Mouse (Mus musculus): ENCODE data around the gene Creb3. TPM values are rescaled to one million over a fixed set of nuclear protein-coding genes. Genes with fewer than 3 reads are reported as not detected.

Gene Creb3
- polyA plus RNA-seq, 1 experiment from 2014 or later, result 36.2 TPM

DNA sequence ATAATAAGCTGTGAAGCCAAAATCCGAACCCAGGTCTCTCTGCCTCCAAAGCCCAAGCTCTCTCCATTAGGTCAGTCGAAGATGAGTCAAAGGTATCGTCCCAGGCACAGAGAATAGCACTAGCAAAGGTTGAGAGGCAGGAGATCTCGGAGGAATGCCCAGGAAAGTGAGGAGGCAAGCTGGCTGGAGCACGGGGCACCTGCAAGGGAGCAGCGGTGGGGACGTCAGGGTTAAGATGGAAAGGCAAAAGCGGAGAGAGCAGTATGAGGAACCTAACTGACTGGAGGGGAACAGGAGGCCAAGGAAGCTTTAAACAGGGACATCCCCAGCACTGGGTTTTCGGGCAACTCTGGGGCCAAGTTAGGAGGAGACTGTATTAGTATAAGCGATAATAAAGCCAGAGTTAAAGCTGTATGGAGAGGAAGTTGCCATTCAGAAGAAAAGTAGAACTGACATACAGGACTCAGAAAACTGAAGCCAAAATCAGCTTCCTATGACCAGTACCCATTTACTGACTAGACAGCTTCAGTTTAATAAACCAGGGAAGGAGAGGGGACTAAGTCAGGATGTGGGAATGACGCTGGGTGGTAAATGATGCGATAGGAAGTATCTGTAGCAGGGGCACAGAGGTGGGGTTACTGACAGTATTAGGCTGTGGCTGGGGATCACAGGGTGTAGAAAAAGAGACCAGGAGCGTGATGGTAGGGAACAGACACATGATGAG lies 2.5 kb upstream of the Creb3 start:
- peak overlapping the region; percentile 99 for H3K27ac ChIP-seq (ENCODE audit: low read depth)
- H3K4me1 ChIP-seq (ENCODE audit: insufficient read depth), result peaks cover 49% of the 10 kb centered on the region
- H3K4me2 ChIP-seq (ENCODE audit: low read depth, low read length), result peak overlapping the region; percentile 95
- H3K4me3 ChIP-seq (ENCODE audit: low read depth, low read length), result peak overlapping the region; percentile 75
- DNase-seq (no peak), ATAC-seq (no peak)
- no peaks in the 10 kb centered on the region for H3K27me3 ChIP-seq (ENCODE audit: insufficient read depth, low read length)
- WGBS (ENCODE audit: insufficient replicate concordance), result 34% methylated on average over 13 of the region's 13 CpGs
- TF ChIP-seq CTCF (IDR thresholded peaks at IDR 0.05; ENCODE audit: low read depth), result no peak
- TF ChIP-seq EP300 (IDR thresholded peaks at IDR 0.05; ENCODE audit: low read depth), result no peak
- peaks cover 33% of the 10 kb centered on the region for H3K36me3 ChIP-seq (replicated peaks; ENCODE audit: insufficient read depth, low read length)
- H3K9ac ChIP-seq (replicated peaks), result peak overlapping the region; percentile 89
- H3K9me3 ChIP-seq (ENCODE audit: low read length), result no peaks in the 10 kb centered on the region

GRCm38 (mm10) chr4:43560243-43560611 lies 1.9 kb upstream of the Creb3 start:
- no peak for TF ChIP-seq CTCF (IDR thresholded peaks at IDR 0.05; ENCODE audit: low read depth)
- no peak for TF ChIP-seq EP300 (IDR thresholded peaks at IDR 0.05; ENCODE audit: low read depth)
- ATAC-seq (no peak), DNase-seq (peak; percentile 71)
- peak overlapping the region; percentile 89 for H3K9ac ChIP-seq (replicated peaks)
- peak overlapping the region; percentile 99 for H3K27ac ChIP-seq (ENCODE audit: low read depth)
- H3K4me1 ChIP-seq (ENCODE audit: insufficient read depth), result peaks cover 49% of the 10 kb centered on the region
- no peaks in the 10 kb centered on the region for H3K9me3 ChIP-seq (ENCODE audit: low read length)
- H3K36me3 ChIP-seq (replicated peaks; ENCODE audit: insufficient read depth, low read length), result peaks cover 32% of the 10 kb centered on the region
- 5% methylated on average over 6 of the region's 6 CpGs for WGBS (ENCODE audit: insufficient replicate concordance)
- no peaks in the 10 kb centered on the region for H3K27me3 ChIP-seq (ENCODE audit: insufficient read depth, low read length)
- peak overlapping the region; percentile 95 for H3K4me2 ChIP-seq (ENCODE audit: low read depth, low read length)
- H3K4me3 ChIP-seq (ENCODE audit: low read depth, low read length), result peak overlapping the region; percentile 75

DNA sequence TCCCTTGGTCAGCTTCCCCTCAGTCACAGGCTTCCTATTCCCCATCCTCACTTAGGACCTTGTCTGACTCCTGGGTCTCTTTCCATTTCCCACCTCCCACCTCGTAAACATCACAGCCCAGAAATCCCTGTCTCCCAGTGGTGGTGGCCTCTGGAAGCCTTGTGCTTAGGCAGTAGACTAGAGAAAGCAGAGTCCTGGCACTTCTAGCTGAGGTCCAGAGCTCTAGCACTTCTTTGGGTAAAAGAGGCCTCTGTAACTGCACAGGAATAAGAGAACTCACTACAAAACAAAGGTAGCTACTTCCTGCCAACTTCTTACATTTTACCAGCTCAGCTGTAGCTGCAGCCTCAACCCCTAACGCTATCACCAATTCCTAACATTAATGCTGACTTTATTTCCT lies 1.2 kb upstream of the Creb3 start:
- Histone ChIP-seq H3K9ac (replicated peaks) (peak overlapping the region; percentile 89), H3K9me3 (ENCODE audit: low read length) (no peaks in the 10 kb centered on the region), H3K4me1 (ENCODE audit: insufficient read depth) (peaks cover 49% of the 10 kb centered on the region), H3K27ac (ENCODE audit: low read depth) (peak overlapping the region; percentile 99), H3K36me3 (replicated peaks; ENCODE audit: insufficient read depth, low read length) (peaks cover 32% of the 10 kb centered on the region), H3K4me3 (ENCODE audit: low read depth, low read length) (peak overlapping the region; percentile 75), H3K4me2 (ENCODE audit: low read depth, low read length) (peak overlapping the region; percentile 95), H3K27me3 (ENCODE audit: insufficient read depth, low read length) (no peaks in the 10 kb centered on the region)
- no peak for DNase-seq
- TF ChIP-seq EP300 (IDR thresholded peaks at IDR 0.05; ENCODE audit: low read depth) (no peak), CTCF (IDR thresholded peaks at IDR 0.05; ENCODE audit: low read depth) (no peak)
- whole genome bisulfite sequencing (ENCODE audit: insufficient replicate concordance), result 10% methylated on average over 2 of the region's 2 CpGs
- ATAC-seq, result no peak

GRCm38 (mm10) chr4:43561436-43561996 lies 616 bp upstream of the Creb3 start:
- no peak for TF ChIP-seq EP300 (IDR thresholded peaks at IDR 0.05; ENCODE audit: low read depth)
- Histone ChIP-seq H3K9ac (replicated peaks) (peak overlapping the region; percentile 89), H3K9me3 (ENCODE audit: low read length) (no peaks in the 10 kb centered on the region), H3K27me3 (ENCODE audit: insufficient read depth, low read length) (no peaks in the 10 kb centered on the region), H3K4me3 (ENCODE audit: low read depth, low read length) (peak overlapping the region; percentile 75), H3K4me2 (ENCODE audit: low read depth, low read length) (peak overlapping the region; percentile 95), H3K27ac (ENCODE audit: low read depth) (peak overlapping the region; percentile 99), H3K36me3 (replicated peaks; ENCODE audit: insufficient read depth, low read length) (peaks cover 32% of the 10 kb centered on the region), H3K4me1 (ENCODE audit: insufficient read depth) (peaks cover 49% of the 10 kb centered on the region)
- DNase-seq (no peak), ATAC-seq (no peak)
- 1% methylated on average over 16 of the region's 16 CpGs for whole genome bisulfite sequencing (ENCODE audit: insufficient replicate concordance)

DNA sequence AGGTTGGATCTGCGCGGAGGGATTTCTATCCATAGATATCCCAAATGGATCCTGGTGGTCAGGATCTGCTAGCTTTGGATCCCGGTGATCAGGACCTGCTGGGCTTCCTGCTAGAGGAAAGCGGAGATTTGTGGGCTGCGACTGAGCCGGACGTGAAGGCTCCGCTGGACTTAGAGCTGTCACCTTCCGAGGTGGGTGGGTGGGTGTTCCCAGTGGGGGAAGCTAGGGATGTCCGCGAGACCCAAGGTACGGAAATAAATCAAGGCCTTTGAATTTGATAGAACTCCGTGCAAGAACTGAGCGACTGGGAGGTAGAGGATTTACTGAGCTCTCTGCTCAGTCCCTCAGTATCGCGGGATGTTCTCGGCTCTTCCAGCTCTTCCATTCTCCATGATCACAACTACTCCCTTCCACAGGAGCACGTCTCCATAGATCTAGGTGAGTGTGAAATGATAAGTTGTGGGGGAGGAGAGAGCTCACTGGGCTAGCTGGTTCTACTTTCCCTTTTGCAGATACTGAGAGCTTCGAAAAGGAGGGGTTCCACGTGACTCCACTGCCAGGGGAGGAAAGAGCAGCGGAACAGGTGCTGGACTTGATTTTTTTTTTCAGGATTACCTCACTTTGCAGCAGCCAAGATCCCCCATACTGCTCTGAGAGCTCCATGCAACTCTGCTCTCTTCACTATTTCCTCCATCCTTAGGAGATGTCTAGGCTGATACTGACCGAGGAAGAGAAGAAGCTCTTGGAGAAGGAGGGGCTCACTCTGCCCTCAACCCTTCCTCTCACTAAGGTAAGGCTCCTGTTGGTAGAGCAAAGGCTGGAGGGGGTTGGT lies 853 bp downstream of the Creb3 start:
- Histone ChIP-seq H3K4me1 (ENCODE audit: insufficient read depth) (peaks cover 43% of the 10 kb centered on the region), H3K36me3 (replicated peaks; ENCODE audit: insufficient read depth, low read length) (peaks cover 37% of the 10 kb centered on the region), H3K9ac (replicated peaks) (peak overlapping the region; percentile 89), H3K4me2 (ENCODE audit: low read depth, low read length) (peak overlapping the region; percentile 95), H3K9me3 (ENCODE audit: low read length) (no peaks in the 10 kb centered on the region), H3K27me3 (ENCODE audit: insufficient read depth, low read length) (no peaks in the 10 kb centered on the region), H3K4me3 (ENCODE audit: low read depth, low read length) (peak overlapping the region; percentile 75), H3K27ac (ENCODE audit: low read depth) (peak overlapping the region; percentile 99)
- no peak for TF ChIP-seq EP300 (IDR thresholded peaks at IDR 0.05; ENCODE audit: low read depth)
- no peak for TF ChIP-seq CTCF (IDR thresholded peaks at IDR 0.05; ENCODE audit: low read depth)
- WGBS (ENCODE audit: insufficient replicate concordance), result 3% methylated on average over 22 of the region's 22 CpGs
- DNase-seq, result no peak
- ATAC-seq, result no peak

DNA sequence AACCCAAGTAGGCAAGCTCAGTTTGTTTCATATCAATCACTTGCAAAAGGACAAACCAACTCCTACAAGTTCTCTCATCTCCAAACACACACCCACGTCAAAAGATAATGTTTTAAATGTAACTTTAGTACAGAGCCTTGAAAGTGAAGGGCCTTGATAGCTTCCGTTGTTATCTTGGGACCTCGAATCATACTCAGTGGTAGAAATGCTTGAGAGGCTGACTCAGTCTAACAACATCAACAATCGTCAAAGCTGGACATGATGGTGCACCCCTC lies 1.4 kb downstream of the Creb3 start:
- Histone ChIP-seq H3K9me3 (ENCODE audit: low read length) (no peaks in the 10 kb centered on the region), H3K27me3 (ENCODE audit: insufficient read depth, low read length) (no peaks in the 10 kb centered on the region), H3K36me3 (replicated peaks; ENCODE audit: insufficient read depth, low read length) (peaks cover 42% of the 10 kb centered on the region), H3K27ac (ENCODE audit: low read depth) (peak overlapping the region; percentile 99; the same call in 1 of the 2 replicates), H3K4me2 (ENCODE audit: low read depth, low read length) (peak overlapping the region; percentile 95), H3K4me3 (ENCODE audit: low read depth, low read length) (peak overlapping the region; percentile 75), H3K4me1 (ENCODE audit: insufficient read depth) (peaks cover 38% of the 10 kb centered on the region), H3K9ac (replicated peaks) (peak overlapping the region; percentile 89)
- DNase-seq (no peak), ATAC-seq (no peak)
- TF ChIP-seq CTCF (IDR thresholded peaks at IDR 0.05; ENCODE audit: low read depth), result no peak
- TF ChIP-seq EP300 (IDR thresholded peaks at IDR 0.05; ENCODE audit: low read depth), result no peak
- WGBS (ENCODE audit: insufficient replicate concordance), result 47% methylated on average over 4 of the region's 4 CpGs
